Mouse (Mus musculus): ENCODE measurements around the gene Csnk1g1. TPM values are rescaled to one million over a fixed set of nuclear protein-coding genes. Genes with fewer than 3 reads are reported as not detected.

Csnk1g1 gene
- polyA plus RNA-seq, 1 experiment from 2014 or later = 18.4 TPM

- Histone ChIP-seq H3K36me3 (ENCODE audit: control insufficient read depth, insufficient read depth, low read length) (no peaks in the 10 kb centered on the region), H3K27ac (ENCODE audit: low read depth, low read length) (no peak overlapping the region), H3K4me3 (ENCODE audit: low read depth, low read length) (no peak overlapping the region), H3K4me2 (no peak overlapping the region), H3K4me1 (ENCODE audit: control insufficient read depth, insufficient read depth, low read length) (no peaks in the 10 kb centered on the region), H3K9ac (ENCODE audit: low read length) (no peak overlapping the region), H3K27me3 (ENCODE audit: control insufficient read depth, insufficient read depth, low read length) (no peaks in the 10 kb centered on the region), H3K9me3 (ENCODE audit: control insufficient read depth, low read length) (no peaks in the 10 kb centered on the region)
- 90% methylated on average over 2 of the region's 2 CpGs for WGBS
- ATAC-seq (ENCODE audit: low FRiP score) = no peak
- peak; percentile 77 for DNase-seq (ENCODE audit: low spot score, missing footprints)
Observed at GRCm38 (mm10) chr9:65973206-65973605, 64.5 kb downstream of the Csnk1g1 start.

GRCm38 (mm10) chr9:65975886-65976285 lies 67.2 kb downstream of the Csnk1g1 start:
- DNase-seq (ENCODE audit: low spot score, missing footprints) (peak; percentile 57), ATAC-seq (ENCODE audit: low FRiP score) (no peak)
- Histone ChIP-seq H3K9me3 (ENCODE audit: control insufficient read depth, low read length) (no peaks in the 10 kb centered on the region), H3K27me3 (ENCODE audit: control insufficient read depth, insufficient read depth, low read length) (no peaks in the 10 kb centered on the region), H3K4me2 (no peak overlapping the region), H3K4me3 (ENCODE audit: low read depth, low read length) (no peak overlapping the region), H3K27ac (ENCODE audit: low read depth, low read length) (no peak overlapping the region), H3K4me1 (ENCODE audit: control insufficient read depth, insufficient read depth, low read length) (no peaks in the 10 kb centered on the region), H3K36me3 (ENCODE audit: control insufficient read depth, insufficient read depth, low read length) (no peaks in the 10 kb centered on the region), H3K9ac (ENCODE audit: low read length) (no peak overlapping the region)

- Histone ChIP-seq H3K4me1 (ENCODE audit: control insufficient read depth, insufficient read depth, low read length) (no peaks in the 10 kb centered on the region), H3K36me3 (ENCODE audit: control insufficient read depth, insufficient read depth, low read length) (no peaks in the 10 kb centered on the region), H3K27me3 (ENCODE audit: control insufficient read depth, insufficient read depth, low read length) (no peaks in the 10 kb centered on the region), H3K4me2 (no peak overlapping the region), H3K9me3 (ENCODE audit: control insufficient read depth, low read length) (no peaks in the 10 kb centered on the region), H3K9ac (ENCODE audit: low read length) (no peak overlapping the region), H3K4me3 (ENCODE audit: low read depth, low read length) (no peak overlapping the region), H3K27ac (ENCODE audit: low read depth, low read length) (no peak overlapping the region)
- 88% methylated on average over 1 of the region's 1 CpGs for WGBS
- ATAC-seq (ENCODE audit: low FRiP score) (no peak), DNase-seq (ENCODE audit: low spot score, missing footprints) (no peak)
Observed at GRCm38 (mm10) chr9:65982841-65983240, 74.1 kb downstream of the Csnk1g1 start.

- Histone ChIP-seq H3K27ac (ENCODE audit: low read depth, low read length) (no peak overlapping the region), H3K9me3 (ENCODE audit: control insufficient read depth, low read length) (no peaks in the 10 kb centered on the region), H3K4me1 (ENCODE audit: control insufficient read depth, insufficient read depth, low read length) (no peaks in the 10 kb centered on the region), H3K36me3 (ENCODE audit: control insufficient read depth, insufficient read depth, low read length) (no peaks in the 10 kb centered on the region), H3K4me3 (ENCODE audit: low read depth, low read length) (no peak overlapping the region), H3K9ac (ENCODE audit: low read length) (no peak overlapping the region), H3K27me3 (ENCODE audit: control insufficient read depth, insufficient read depth, low read length) (no peaks in the 10 kb centered on the region), H3K4me2 (no peak overlapping the region)
- no peak for DNase-seq (ENCODE audit: low spot score, missing footprints)
- 84% methylated on average over 5 of the region's 5 CpGs for WGBS
- no peak for ATAC-seq (ENCODE audit: low FRiP score)
Observed at GRCm38 (mm10) chr9:65987021-65987420, 78.3 kb downstream of the Csnk1g1 start.

- Histone ChIP-seq H3K4me2 (no peak overlapping the region), H3K27ac (ENCODE audit: low read depth, low read length) (no peak overlapping the region), H3K36me3 (ENCODE audit: control insufficient read depth, insufficient read depth, low read length) (no peaks in the 10 kb centered on the region), H3K9me3 (ENCODE audit: control insufficient read depth, low read length) (no peaks in the 10 kb centered on the region), H3K27me3 (ENCODE audit: control insufficient read depth, insufficient read depth, low read length) (no peaks in the 10 kb centered on the region), H3K4me1 (ENCODE audit: control insufficient read depth, insufficient read depth, low read length) (no peaks in the 10 kb centered on the region), H3K4me3 (ENCODE audit: low read depth, low read length) (no peak overlapping the region), H3K9ac (ENCODE audit: low read length) (no peak overlapping the region)
- DNase-seq (ENCODE audit: low spot score, missing footprints) (no peak), ATAC-seq (ENCODE audit: low FRiP score) (no peak)
- 93% methylated on average over 7 of the region's 7 CpGs for WGBS
Observed at GRCm38 (mm10) chr9:65995603-65996376, 87.1 kb downstream of the Csnk1g1 start.

- Histone ChIP-seq H3K4me1 (ENCODE audit: control insufficient read depth, insufficient read depth, low read length) (no peaks in the 10 kb centered on the region), H3K27ac (ENCODE audit: low read depth, low read length) (no peak overlapping the region), H3K9me3 (ENCODE audit: control insufficient read depth, low read length) (no peaks in the 10 kb centered on the region), H3K27me3 (ENCODE audit: control insufficient read depth, insufficient read depth, low read length) (no peaks in the 10 kb centered on the region), H3K36me3 (ENCODE audit: control insufficient read depth, insufficient read depth, low read length) (no peaks in the 10 kb centered on the region), H3K4me3 (ENCODE audit: low read depth, low read length) (no peak overlapping the region), H3K4me2 (no peak overlapping the region), H3K9ac (ENCODE audit: low read length) (no peak overlapping the region)
- WGBS = 72% methylated on average over 5 of the region's 5 CpGs
- no peak for DNase-seq (ENCODE audit: low spot score, missing footprints)
- no peak for ATAC-seq (ENCODE audit: low FRiP score)
Observed at GRCm38 (mm10) chr9:65998965-65999364, 90.2 kb downstream of the Csnk1g1 start.

GRCm38 (mm10) chr9:66004380-66004779 lies 95.7 kb downstream of the Csnk1g1 start:
- H3K4me1 ChIP-seq (ENCODE audit: control insufficient read depth, insufficient read depth, low read length) = no peaks in the 10 kb centered on the region
- H3K27me3 ChIP-seq (ENCODE audit: control insufficient read depth, insufficient read depth, low read length) = no peaks in the 10 kb centered on the region
- no peak overlapping the region for H3K4me2 ChIP-seq
- 46% methylated on average over 4 of the region's 4 CpGs for WGBS
- DNase-seq (ENCODE audit: low spot score, missing footprints) (peak; percentile 85), ATAC-seq (ENCODE audit: low FRiP score) (no peak)
- no peak overlapping the region for H3K4me3 ChIP-seq (ENCODE audit: low read depth, low read length)
- no peak overlapping the region for H3K9ac ChIP-seq (ENCODE audit: low read length)
- no peaks in the 10 kb centered on the region for H3K9me3 ChIP-seq (ENCODE audit: control insufficient read depth, low read length)
- H3K27ac ChIP-seq (ENCODE audit: low read depth, low read length) = no peak overlapping the region
- H3K36me3 ChIP-seq (ENCODE audit: control insufficient read depth, insufficient read depth, low read length) = no peaks in the 10 kb centered on the region

GRCm38 (mm10) chr9:66007603-66008202 lies 99.0 kb downstream of the Csnk1g1 start:
- WGBS = 86% methylated on average over 7 of the region's 7 CpGs
- Histone ChIP-seq H3K36me3 (ENCODE audit: control insufficient read depth, insufficient read depth, low read length) (no peaks in the 10 kb centered on the region), H3K4me1 (ENCODE audit: control insufficient read depth, insufficient read depth, low read length) (no peaks in the 10 kb centered on the region), H3K4me3 (ENCODE audit: low read depth, low read length) (no peak overlapping the region), H3K27ac (ENCODE audit: low read depth, low read length) (no peak overlapping the region), H3K9ac (ENCODE audit: low read length) (no peak overlapping the region), H3K27me3 (ENCODE audit: control insufficient read depth, insufficient read depth, low read length) (no peaks in the 10 kb centered on the region), H3K4me2 (no peak overlapping the region), H3K9me3 (ENCODE audit: control insufficient read depth, low read length) (no peaks in the 10 kb centered on the region)
- ATAC-seq (ENCODE audit: low FRiP score) (no peak), DNase-seq (ENCODE audit: low spot score, missing footprints) (no peak)

GRCm38 (mm10) chr9:66020601-66021000 lies 111.9 kb downstream of the Csnk1g1 start:
- H3K4me1 ChIP-seq (ENCODE audit: control insufficient read depth, insufficient read depth, low read length) = no peaks in the 10 kb centered on the region
- H3K9me3 ChIP-seq (ENCODE audit: control insufficient read depth, low read length) = no peaks in the 10 kb centered on the region
- no peak overlapping the region for H3K9ac ChIP-seq (ENCODE audit: low read length)
- no peak overlapping the region for H3K27ac ChIP-seq (ENCODE audit: low read depth, low read length)
- H3K27me3 ChIP-seq (ENCODE audit: control insufficient read depth, insufficient read depth, low read length) = no peaks in the 10 kb centered on the region
- H3K4me3 ChIP-seq (ENCODE audit: low read depth, low read length) = no peak overlapping the region
- DNase-seq (ENCODE audit: low spot score, missing footprints) (no peak), ATAC-seq (ENCODE audit: low FRiP score) (no peak)
- 0 out of 2 replicates have a peak, but pooled peaks cover 3% of the 10 kb centered on the region for H3K36me3 ChIP-seq (ENCODE audit: control insufficient read depth, insufficient read depth, low read length)
- no peak overlapping the region for H3K4me2 ChIP-seq

Measured in midbrain, embryonic 11.5 days (tissue).